17 mouse cellular contexts compared by ENCODE assay signal in the genomic region with DNA sequence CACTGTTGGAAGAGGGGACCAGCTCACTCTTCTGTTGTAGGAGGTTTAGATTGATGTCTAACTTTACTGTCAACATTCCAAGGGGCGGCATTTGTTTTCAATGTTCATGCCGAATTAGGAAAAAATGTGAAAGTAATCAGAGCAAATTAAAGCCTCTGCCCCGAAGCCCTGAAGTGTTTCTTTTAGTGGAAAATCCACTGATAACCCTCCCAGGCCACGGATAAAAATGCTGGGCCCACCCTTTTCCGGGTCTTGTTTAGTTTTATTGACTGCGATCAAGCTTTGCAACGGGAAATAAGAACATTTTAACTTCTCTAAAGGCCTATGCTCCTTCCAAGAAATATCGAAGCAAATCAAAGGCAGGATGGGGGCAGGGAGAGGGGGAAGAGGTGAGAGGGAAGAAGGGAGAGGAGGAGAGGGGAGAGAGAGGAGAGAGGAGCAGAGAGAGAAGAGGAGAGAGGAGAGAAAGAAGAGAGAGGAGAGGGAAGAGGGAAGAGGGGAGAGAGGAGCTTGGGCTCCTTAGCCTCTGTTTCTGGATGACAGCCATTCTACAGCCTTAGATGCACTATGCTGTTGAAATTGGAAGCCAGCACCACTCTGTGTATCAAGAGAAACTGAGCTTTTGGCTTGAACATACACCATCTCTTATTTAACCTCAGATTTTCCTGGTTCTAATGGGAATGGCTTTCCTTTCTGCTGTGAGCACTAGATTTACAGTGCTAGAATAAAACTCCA.
DNase-seq lines count a peak whose midpoint lies in the region; ATAC-seq and TF ChIP-seq lines count a peak whose summit lies in the region.
"Had no signal": no experiment of that assay in that cellular context is flagged by ENCODE, and none has a peak within 500 bp of the region (broad histone marks: within the 10 kb centered on the region; RNA-seq: fewer than 3 reads in every experiment).

No protein-coding gene starts in this region.

- H3K9me3 ChIP-seq in heart, embryonic 11.5 days (replicated peaks; ENCODE audit: control insufficient read depth, low read length): no peaks in the 10 kb centered on the region
- H3K9me3 ChIP-seq in liver, embryonic 12.5 days (replicated peaks): no peaks in the 10 kb centered on the region
- H3K9me3 ChIP-seq in heart, embryonic 12.5 days (replicated peaks): no peaks in the 10 kb centered on the region; the same call in 1 of the 2 replicates
- H3K9me3 ChIP-seq in stomach, postnatal 0 days (ENCODE audit: control insufficient read depth, low read length): no peaks in the 10 kb centered on the region
- H3K9me3 ChIP-seq: liver, embryonic 13.5 days; midbrain, embryonic 10.5 days; neural tube, embryonic 13.5 days had no signal

- ATAC-seq in heart, embryonic 11.5 days (replicated peaks; ENCODE audit: insufficient number of reproducible peaks, low FRiP score, low TSS enrichment): no peak
- ATAC-seq in liver, embryonic 12.5 days: no peak
- ATAC-seq in heart, embryonic 12.5 days (ENCODE audit: insufficient number of reproducible peaks, low FRiP score): no peak
- ATAC-seq in stomach, postnatal 0 days (ENCODE audit: low FRiP score, low TSS enrichment): no peak
- ATAC-seq: intestine, postnatal 0 days had no signal

- no peak overlapping the region for H3K4me2 ChIP-seq in heart, embryonic 11.5 days
- H3K4me2 ChIP-seq in liver, embryonic 12.5 days: no peak overlapping the region
- no peak overlapping the region for H3K4me2 ChIP-seq in heart, embryonic 12.5 days
- H3K4me2 ChIP-seq in stomach, postnatal 0 days (replicated peaks; ENCODE audit: low read depth): no peak overlapping the region
- H3K4me2 ChIP-seq: hindbrain, embryonic 14.5 days; liver, embryonic 13.5 days; neural tube, embryonic 13.5 days had no signal

- H3K9ac ChIP-seq in heart, adult 2 months (ENCODE audit: low read depth, low read length): peak overlapping the region; percentile 34; the same call in 1 of the 2 replicates
- H3K9ac ChIP-seq in heart, embryonic 11.5 days (ENCODE audit: low read depth, low read length): no peak overlapping the region
- H3K9ac ChIP-seq in liver, adult 2 months (ENCODE audit: low read depth, low read length): no peak overlapping the region
- H3K9ac ChIP-seq in liver, embryonic 12.5 days: no peak overlapping the region
- H3K9ac ChIP-seq in heart, embryonic 12.5 days: no peak overlapping the region
- no peak overlapping the region for H3K9ac ChIP-seq in stomach, postnatal 0 days (ENCODE audit: low read length)
- H3K9ac ChIP-seq: hindbrain, embryonic 14.5 days; liver, embryonic 13.5 days; neural tube, embryonic 13.5 days had no signal

- peak; percentile 11 to 23 for DNase-seq in heart, adult 2 months
- DNase-seq in liver, adult 2 months (ENCODE audit: extremely low read depth, low read depth, low spot score): peak; percentile 15
- no peak for DNase-seq in stomach, postnatal 0 days (ENCODE audit: low spot score)
- DNase-seq in spleen, adult 12 weeks (ENCODE audit: low spot score): no peak
- DNase-seq: adrenal gland, adult 2 months; cerebellum, adult 8-10 months; embryo, embryonic 11 days; gastrocnemius, postnatal 36 days; liver, embryonic 13.5 days; right cerebral cortex, postnatal 25 days had no signal

- no peak for TF ChIP-seq EP300 in heart, adult 2 months (IDR thresholded peaks at IDR 0.05; ENCODE audit: insufficient read depth, low read depth, low read length)
- no peak for TF ChIP-seq EP300 in stomach, postnatal 0 days (optimal IDR thresholded peaks at IDR 0.05)

- intact Hi-C loops in heart, adult 2 months (cut with DNase I): loop anchor here (5.0 kb wide), 3 partner anchors 42 to 127 kb away; no protein-coding TSS in a partner anchor

- no peak for TF ChIP-seq POLR2A in heart, adult 2 months (IDR thresholded peaks at IDR 0.05; ENCODE audit: insufficient read depth, low read depth, low read length)
- TF ChIP-seq POLR2A in liver, adult 2 months (IDR thresholded peaks at IDR 0.05; ENCODE audit: extremely low read depth, insufficient read depth, low read length): no peak

- WGBS in heart, adult 2 months: 36% methylated on average over 8 of the region's 8 CpGs
- WGBS in heart, embryonic 11.5 days (ENCODE audit: insufficient replicate concordance): 51% methylated on average over 8 of the region's 8 CpGs
- WGBS in liver, adult 2 months: 63% methylated on average over 8 of the region's 8 CpGs
- 59% methylated on average over 8 of the region's 8 CpGs for WGBS in liver, embryonic 12.5 days (ENCODE audit: insufficient replicate concordance)
- 52% methylated on average over 8 of the region's 8 CpGs for WGBS in heart, embryonic 12.5 days
- 33% methylated on average over 8 of the region's 8 CpGs for WGBS in stomach, postnatal 0 days

- H3K36me3 ChIP-seq in heart, adult 2 months (ENCODE audit: control insufficient read depth, insufficient read depth, low read length): no peaks in the 10 kb centered on the region; the same call in 1 of the 2 replicates
- no peaks in the 10 kb centered on the region for H3K36me3 ChIP-seq in heart, embryonic 11.5 days (ENCODE audit: control insufficient read depth, insufficient read depth, low read length)
- H3K36me3 ChIP-seq in liver, adult 2 months (ENCODE audit: control insufficient read depth, insufficient read depth, low read length): no peaks in the 10 kb centered on the region
- H3K36me3 ChIP-seq in liver, embryonic 12.5 days: no peaks in the 10 kb centered on the region
- no peaks in the 10 kb centered on the region for H3K36me3 ChIP-seq in heart, embryonic 12.5 days
- H3K36me3 ChIP-seq in stomach, postnatal 0 days (ENCODE audit: control insufficient read depth, insufficient read depth, low read length): no peaks in the 10 kb centered on the region
- H3K36me3 ChIP-seq: liver, embryonic 13.5 days; midbrain, embryonic 10.5 days; neural tube, embryonic 13.5 days had no signal

- peaks cover 5% of the 10 kb centered on the region for H3K4me1 ChIP-seq in heart, adult 2 months (ENCODE audit: control insufficient read depth, insufficient read depth, low read length)
- no peaks in the 10 kb centered on the region for H3K4me1 ChIP-seq in heart, embryonic 11.5 days (ENCODE audit: control insufficient read depth, insufficient read depth, low read length)
- H3K4me1 ChIP-seq in liver, adult 2 months (ENCODE audit: control insufficient read depth, insufficient read depth, low read length): peaks cover 2% of the 10 kb centered on the region; the same call in 1 of the 2 replicates
- no peaks in the 10 kb centered on the region for H3K4me1 ChIP-seq in liver, embryonic 12.5 days
- peaks cover 4% of the 10 kb centered on the region; the same call in 1 of the 2 replicates for H3K4me1 ChIP-seq in heart, embryonic 12.5 days (replicated peaks)
- H3K4me1 ChIP-seq in stomach, postnatal 0 days (replicated peaks; ENCODE audit: control insufficient read depth, insufficient read depth): no peaks in the 10 kb centered on the region
- H3K4me1 ChIP-seq: liver, embryonic 13.5 days; midbrain, embryonic 10.5 days had no signal

- peak overlapping the region; percentile 53 for H3K27ac ChIP-seq in heart, adult 2 months
- H3K27ac ChIP-seq in heart, embryonic 11.5 days (ENCODE audit: low read depth, low read length): no peak overlapping the region
- H3K27ac ChIP-seq in liver, adult 2 months (replicated peaks; ENCODE audit: insufficient read depth, low read depth, low read length): no peak overlapping the region; the same call in 1 of the 2 replicates
- H3K27ac ChIP-seq in liver, embryonic 12.5 days: no peak overlapping the region
- H3K27ac ChIP-seq in heart, embryonic 12.5 days (ENCODE audit: poor library complexity, severe bottlenecking): peak overlapping the region; percentile 44; the same call in 1 of the 2 replicates
- peak overlapping the region; percentile 45; the same call in 1 of the 2 replicates for H3K27ac ChIP-seq in stomach, postnatal 0 days (replicated peaks)
- H3K27ac ChIP-seq: hindbrain, embryonic 14.5 days; liver, embryonic 13.5 days; midbrain, embryonic 10.5 days; neural tube, embryonic 13.5 days had no signal

- no peaks in the 10 kb centered on the region for H3K79me2 ChIP-seq in heart, adult 2 months (replicated peaks; ENCODE audit: control insufficient read depth, insufficient read depth, low read length)
- no peaks in the 10 kb centered on the region for H3K79me2 ChIP-seq in liver, adult 2 months (ENCODE audit: control insufficient read depth, insufficient read depth, low read length)

- no peak for TF ChIP-seq CTCF in heart, adult 2 months (IDR thresholded peaks at IDR 0.05)
- no peak for TF ChIP-seq CTCF in liver, adult 2 months (IDR thresholded peaks at IDR 0.05; ENCODE audit: low read depth, low read length)
- no peak for TF ChIP-seq CTCF in stomach, postnatal 0 days (IDR thresholded peaks at IDR 0.05; ENCODE audit: low read depth)

- H3K27me3 ChIP-seq in heart, adult 2 months (ENCODE audit: control insufficient read depth, insufficient read depth, low read length): no peaks in the 10 kb centered on the region
- no peaks in the 10 kb centered on the region for H3K27me3 ChIP-seq in heart, embryonic 11.5 days (ENCODE audit: control insufficient read depth, insufficient read depth, low read length)
- H3K27me3 ChIP-seq in liver, adult 2 months (ENCODE audit: control insufficient read depth, insufficient read depth, low read length): no peaks in the 10 kb centered on the region
- no peaks in the 10 kb centered on the region for H3K27me3 ChIP-seq in liver, embryonic 12.5 days (replicated peaks)
- no peaks in the 10 kb centered on the region for H3K27me3 ChIP-seq in heart, embryonic 12.5 days (replicated peaks)
- H3K27me3 ChIP-seq in stomach, postnatal 0 days (ENCODE audit: control insufficient read depth, insufficient read depth, low read length): no peaks in the 10 kb centered on the region
- H3K27me3 ChIP-seq: liver, embryonic 13.5 days; neural tube, embryonic 13.5 days had no signal

- H3K4me3 ChIP-seq in heart, adult 2 months: no peak overlapping the region
- H3K4me3 ChIP-seq in heart, embryonic 11.5 days (ENCODE audit: low read depth, low read length): no peak overlapping the region
- H3K4me3 ChIP-seq in liver, adult 2 months (ENCODE audit: insufficient read depth, low read depth, low read length): no peak overlapping the region
- H3K4me3 ChIP-seq in liver, embryonic 12.5 days: no peak overlapping the region
- H3K4me3 ChIP-seq in heart, embryonic 12.5 days: no peak overlapping the region
- no peak overlapping the region for H3K4me3 ChIP-seq in stomach, postnatal 0 days (ENCODE audit: low read depth, low read length)
- H3K4me3 ChIP-seq: liver, embryonic 13.5 days; midbrain, embryonic 10.5 days; neural tube, embryonic 13.5 days had no signal

Comparison
In these comparisons a context has a peak if more than half of its experiments do, and no peak if none do; other contexts are left out.
1. H3K27ac ChIP-seq: peak in heart, adult 2 months (single experiment), heart, embryonic 12.5 days (single experiment) and stomach, postnatal 0 days (single experiment); none in heart, embryonic 11.5 days (single experiment), liver, adult 2 months (single experiment) and liver, embryonic 12.5 days (single experiment).
2. DNase-seq: peak in heart, adult 2 months (2 of 2) and liver, adult 2 months (single experiment); none in stomach, postnatal 0 days (single experiment) and spleen, adult 12 weeks (single experiment).